Mouse (Mus musculus) 416B (cell line): ENCODE data around the gene Lmx1a.

Experiments
- DNase-seq: peaks from one replicate; pipeline ENCODE4 v3.0.0; 2011; ENCODE audit warnings: low read depth

Lmx1a gene

DNA sequence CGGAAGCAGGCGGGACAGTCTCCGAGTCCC lies at the start of gene Lmx1a:
TSS of gene Lmx1a (plus strand) at position 6 of the 30 bp plus-strand sequence.
- no peak for DNase-seq

DNA sequence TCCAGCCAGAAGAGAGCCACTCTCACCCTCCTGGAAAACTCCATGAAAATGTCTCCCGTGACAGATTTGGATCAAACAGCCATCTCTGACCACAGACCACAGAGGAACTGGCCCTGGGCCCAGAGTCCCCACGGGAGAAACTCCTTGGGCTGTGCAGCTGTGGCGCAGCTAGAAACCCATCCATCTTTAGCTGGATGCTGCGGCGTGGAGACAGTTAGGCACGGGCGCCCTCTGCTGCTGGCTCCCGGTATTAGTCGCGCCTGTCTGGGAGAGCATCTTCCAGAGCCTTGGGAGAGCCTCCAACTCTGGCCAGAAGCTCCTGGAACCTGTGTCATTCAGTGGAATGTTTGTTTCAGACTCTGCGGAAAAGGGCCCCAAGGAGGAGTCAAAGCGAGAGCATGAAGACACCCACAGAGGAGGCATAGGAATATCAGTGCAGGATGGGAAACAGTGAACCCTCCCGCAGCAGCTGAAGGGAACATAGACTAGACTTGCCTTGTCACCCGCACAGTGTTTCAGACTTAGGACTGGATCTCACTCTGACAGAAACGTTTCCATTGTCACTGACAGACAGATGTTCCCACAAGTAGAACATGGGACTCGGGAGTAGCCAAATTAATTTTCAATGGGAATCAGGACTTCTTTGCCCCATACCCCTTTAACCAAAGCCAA lies 44.0 kb upstream of the Lmx1a start:
- DNase-seq = peak; percentile 34

DNA sequence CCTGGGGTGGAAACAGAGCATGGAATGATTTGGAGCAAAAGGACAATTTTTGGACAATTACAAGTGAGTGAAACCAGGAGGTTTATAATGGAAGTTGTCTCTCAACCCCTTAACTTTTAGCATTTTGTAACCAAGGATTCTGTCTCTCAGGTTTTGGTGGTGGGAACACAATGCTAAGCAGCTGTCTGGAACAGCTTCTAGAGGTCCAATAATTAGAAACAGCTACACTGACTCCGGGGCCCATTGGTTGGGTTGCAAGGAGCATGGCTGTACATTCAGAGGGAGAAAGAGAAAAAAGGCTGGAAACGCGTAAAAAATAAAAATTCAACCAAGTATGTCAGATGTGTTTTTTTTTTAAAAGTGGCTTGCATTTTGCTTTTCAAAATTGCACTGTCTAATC lies 40.4 kb upstream of the Lmx1a start:
- no peak for DNase-seq

DNA sequence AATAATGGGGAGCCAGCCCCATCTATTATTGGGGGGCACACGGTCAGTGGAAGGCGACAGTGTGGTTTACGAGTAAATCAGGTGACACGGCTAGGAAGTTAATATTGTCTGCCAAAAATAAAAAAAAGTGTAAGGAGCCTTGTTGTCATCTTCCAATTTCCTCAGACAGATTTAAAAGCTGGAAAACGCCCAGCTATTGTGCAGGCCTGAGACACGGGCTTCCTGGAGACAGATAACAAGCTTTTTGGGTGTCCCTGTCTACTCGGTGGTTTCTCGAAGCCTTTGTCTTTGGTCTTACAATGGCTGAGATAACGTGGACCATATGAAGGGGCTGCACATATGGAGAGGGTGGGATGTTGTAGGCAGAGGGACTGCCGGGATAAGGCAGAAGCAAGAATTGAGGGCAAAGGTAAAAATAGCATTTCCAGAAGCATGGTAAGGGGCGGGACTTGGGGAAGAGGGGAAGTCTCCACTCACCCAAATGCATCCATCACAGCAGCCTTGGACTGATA lies 39.9 kb upstream of the Lmx1a start:
- no peak for DNase-seq

DNA sequence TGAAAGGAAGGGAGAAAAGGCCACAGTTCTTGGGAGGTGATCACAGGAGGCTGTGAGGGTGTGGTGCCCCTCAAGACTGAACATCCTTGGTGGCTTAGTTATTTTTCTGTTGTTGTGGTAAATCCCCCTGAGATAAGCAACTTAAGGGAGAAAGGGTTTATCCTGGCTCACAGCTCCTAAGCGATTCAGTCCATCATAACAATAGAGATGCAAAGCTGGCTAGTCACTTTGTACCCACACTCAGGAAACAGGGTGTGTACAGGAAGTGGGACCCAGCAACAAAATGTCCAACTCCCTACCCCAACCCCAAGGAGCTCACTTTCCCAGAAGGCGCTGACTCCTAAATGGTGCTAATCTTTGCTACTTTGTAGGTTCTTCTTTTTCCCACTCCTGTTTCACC lies 36.7 kb upstream of the Lmx1a start:
- DNase-seq = no peak

DNA sequence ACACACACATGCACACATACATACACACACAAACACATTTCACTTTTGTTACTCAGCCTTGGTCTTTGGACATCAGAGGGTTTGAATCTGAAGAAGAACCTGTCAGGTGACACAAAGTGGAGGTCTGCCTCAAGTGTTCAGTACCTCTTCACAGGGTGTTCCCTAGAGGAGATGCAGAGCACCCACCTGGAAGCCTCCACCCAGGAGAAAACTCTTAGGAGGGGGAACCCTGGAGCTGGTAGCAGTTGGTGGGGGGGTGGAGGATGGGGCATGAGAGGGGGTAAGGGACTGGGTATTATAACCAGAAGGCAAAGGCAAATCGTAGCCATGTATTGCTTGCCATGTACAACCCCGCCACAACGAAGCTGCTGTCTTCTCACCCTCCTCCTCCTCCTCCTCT lies 30.0 kb upstream of the Lmx1a start:
- DNase-seq = no peak

DNA sequence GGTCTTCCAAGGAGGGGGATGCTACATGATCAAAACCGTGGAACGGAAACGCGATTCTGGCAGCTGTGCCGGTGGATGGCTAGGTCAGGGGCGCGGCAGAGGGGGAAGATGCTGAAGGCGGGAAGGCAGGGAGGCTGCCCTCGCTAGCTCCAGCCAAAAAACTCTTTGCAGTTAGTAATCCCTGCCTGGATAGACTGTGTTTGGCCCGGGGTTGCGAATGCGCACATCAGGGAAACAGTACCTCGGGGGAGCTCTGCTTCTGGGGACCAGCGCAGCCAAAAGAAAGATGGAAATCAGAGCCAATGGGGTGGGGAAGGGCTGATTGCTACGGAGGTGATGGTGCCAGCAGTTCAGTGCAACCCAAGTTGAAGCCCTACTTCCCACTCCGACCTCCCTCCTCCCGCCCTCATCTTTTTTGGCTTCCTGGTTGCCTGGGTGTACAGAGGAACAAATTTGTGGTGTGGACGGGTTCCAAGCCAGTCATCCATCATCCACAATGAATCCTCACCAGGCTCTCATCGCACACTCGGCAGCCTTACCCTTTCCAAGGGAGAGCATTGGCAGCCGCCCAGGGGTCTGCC lies 28.4 kb upstream of the Lmx1a start:
- DNase-seq = no peak

DNA sequence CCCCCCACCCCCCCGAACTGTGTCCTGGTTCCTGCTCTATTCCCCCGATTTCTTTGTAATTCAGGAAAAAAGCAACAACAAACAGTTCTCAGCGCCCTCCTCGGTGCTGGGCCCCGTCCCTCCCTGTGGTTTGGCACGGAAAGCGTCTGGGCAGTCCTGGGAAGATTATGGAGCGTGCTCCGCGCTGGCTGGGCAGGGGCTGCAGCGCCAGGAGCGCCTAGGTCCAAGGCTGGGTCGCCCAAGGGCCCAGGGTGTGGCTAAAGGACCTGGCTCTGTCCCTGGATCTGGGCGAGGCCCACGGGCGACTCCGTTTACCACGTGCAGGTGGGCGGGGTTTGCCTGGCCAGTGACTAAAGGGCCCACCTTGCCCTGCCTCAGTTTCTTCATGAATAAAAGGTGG lies 27.9 kb upstream of the Lmx1a start:
- DNase-seq = no peak

DNA sequence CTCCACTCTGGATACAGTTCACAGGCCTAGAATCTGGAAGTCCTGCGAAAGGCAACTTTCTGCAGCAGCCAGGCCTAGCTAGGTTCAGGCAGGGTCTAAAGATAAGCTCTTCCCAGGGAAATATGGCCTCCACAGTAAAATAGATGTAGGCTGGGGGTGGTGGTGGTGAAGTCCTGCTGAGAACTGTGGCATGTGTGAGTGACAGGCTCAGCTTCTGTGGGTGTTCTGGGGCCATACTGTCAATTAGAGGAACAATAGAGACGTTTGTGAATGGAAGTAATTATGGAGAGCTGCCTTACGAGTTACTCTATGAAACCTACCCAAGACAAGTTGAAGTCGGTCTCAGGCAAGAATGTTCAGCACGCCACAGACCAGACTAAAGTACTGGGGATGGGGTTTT lies 25.9 kb upstream of the Lmx1a start:
- no peak for DNase-seq

DNA sequence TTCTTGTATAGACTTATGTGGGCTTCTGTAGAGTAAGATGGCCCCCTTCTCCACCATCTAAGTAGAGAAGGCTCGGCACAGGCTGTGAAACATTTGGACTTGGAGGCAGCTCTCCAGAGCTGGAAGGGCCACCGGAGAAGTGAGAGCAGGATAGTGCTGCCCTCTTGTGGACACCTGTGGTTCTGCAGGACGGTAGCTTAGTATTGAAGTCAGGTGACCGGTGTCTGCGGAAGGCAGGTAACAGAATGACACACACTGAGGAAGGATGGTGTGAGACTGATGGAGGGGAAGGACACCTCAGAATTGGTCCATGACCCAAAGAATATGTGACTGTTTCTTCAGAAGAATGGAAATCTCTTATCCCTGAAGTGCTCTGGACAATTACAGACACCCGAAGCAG lies 19.2 kb upstream of the Lmx1a start:
- DNase-seq = peak; percentile 5

DNA sequence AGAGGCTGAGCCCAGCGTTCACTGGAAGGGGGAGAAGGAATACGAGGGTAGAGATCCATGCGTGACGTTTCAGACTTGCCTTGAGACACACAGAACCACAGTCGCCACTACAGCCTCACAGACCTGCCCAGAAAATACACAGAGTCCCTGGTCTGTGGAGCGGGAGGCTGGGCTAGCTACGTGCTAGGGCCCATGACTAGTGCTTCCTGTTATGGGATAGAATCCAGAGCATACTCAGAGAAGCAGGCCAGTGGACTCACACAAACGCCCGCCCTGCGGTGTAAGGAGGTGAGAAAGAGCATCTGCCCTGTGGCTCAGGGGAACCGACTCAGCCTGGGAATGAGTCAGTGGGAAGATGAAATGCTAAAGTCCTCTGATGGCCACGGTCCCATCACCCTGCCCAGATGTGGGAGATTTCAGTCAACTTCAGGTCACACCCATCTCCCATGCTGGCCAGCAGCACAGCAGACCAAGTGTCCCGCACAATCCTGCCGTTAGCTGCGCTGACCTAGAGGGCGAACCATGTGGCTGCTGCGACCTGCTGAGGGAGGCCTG lies 16.5 kb upstream of the Lmx1a start:
- no peak for DNase-seq

DNA sequence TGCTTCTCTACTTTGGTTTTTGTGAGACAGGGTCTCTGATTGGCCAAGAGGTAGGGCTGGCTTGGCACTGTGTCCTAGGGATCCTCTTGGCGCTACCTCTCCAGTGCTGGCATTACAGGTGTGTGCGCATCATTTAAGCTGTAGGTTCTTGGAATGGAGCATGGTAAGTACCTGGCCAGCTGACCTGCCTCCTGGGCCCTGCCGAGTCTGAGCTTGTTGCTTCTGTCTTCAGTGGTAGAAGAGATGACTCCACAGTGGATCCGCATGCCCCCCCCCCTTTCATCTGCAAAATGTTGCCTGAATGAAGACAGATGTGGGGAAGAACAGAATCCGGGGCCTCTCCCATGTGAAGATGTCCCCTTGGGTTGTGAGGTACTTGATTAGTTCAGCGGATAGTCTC lies 10.0 kb upstream of the Lmx1a start:
- no peak for DNase-seq

DNA sequence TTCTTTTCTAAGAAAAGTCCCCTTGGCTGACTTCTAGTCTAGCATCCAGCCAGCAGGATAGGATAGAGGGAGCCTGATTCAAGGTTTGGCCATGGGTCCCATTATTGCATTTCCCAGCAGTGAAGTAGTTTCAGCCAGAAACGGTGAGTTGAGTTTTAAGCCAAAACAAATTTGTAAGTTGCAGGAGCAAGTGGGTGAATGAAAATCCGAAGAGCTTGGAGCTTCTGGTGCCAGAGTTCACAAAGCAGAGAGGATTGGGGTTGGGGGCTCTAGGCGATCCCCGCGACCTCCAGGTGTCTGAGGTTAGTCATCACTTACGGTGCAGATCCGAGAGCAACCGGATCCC lies 1.1 kb upstream of the Lmx1a start:
- no peak for DNase-seq

DNA sequence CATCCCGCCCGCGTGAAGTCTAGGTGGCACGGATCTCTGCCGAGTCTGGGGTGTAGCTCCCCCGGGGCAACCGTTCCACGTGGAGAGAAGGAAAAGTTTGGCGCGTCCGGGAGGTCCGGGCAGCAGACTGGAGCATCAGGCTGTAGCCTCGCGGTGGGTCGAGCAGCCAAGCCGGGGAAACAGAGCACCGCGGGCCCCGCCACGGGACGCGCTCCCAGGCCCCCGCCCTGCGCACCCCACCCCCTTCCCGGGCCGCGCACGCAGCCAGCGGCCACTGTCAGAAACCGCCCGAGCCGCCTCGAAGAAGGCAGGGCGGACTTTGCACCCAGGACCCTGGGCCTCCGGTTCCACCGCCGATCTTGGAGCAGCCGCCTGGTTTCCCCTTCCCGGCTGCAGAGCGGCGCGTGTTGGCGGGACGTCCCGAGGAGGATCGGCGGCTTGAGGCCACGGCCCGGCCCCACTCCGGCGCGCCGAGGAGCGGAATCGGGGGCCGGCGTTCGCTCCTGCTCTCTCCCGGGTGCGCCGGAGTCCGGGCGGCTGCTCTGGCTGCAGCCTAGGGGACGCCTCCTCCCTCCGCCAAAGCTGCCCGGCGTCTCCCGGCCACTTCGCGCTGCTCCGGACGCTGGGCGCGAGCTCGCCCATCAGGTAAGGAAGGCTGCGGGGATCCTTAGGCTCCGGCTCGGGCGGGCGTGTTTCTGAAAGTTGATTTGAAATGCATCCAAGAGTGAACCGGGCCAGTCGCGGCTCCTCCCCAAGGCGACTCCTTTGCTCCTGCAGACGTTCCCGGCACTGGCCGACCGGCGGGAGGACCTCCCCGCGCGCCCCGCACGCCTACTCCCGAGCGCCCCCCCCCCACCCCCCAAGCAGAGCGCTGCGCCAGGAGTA lies 448 bp upstream of the Lmx1a start:
- no peak for DNase-seq

DNA sequence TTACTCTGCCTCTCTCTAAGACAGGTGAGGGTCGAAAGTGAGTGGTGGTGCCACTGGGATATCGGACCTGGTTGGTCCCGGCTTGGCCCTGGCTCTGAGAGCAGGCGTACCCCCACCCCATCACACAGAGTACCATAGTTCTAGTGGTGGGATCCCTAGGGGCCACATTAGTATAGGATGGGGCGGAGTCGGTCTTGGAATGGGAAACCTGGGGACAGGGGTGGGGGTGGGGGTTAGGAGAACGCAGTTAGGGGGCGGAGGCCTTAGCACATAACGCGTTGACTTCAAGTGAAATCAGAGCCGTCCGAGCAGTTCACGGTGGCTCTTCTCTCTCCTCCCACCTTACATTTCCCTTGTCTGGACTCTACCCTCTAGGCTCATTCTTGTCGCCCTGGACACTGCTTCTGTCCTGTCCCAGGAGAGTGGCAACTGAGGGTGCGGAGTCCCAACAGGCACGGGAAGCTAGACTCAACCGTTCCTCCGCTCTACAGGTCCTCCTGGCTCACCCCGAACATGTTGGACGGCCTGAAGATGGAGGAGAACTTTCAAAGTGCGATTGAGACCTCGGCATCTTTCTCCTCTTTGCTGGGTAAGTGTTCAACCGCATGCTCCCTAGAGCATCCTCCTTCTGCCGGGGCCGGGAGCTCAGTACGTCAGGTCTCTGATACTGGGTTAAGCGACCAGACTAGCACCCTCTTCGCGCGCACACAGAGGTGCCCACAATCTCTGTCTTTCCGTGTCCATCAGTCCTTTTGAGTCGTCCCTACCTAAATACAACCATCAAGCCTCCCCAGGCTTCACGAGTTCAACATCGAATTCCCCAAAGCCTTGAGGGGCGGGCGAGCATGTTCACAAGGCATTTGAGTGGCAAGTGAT lies 463 bp downstream of the Lmx1a start:
- no peak for DNase-seq

DNA sequence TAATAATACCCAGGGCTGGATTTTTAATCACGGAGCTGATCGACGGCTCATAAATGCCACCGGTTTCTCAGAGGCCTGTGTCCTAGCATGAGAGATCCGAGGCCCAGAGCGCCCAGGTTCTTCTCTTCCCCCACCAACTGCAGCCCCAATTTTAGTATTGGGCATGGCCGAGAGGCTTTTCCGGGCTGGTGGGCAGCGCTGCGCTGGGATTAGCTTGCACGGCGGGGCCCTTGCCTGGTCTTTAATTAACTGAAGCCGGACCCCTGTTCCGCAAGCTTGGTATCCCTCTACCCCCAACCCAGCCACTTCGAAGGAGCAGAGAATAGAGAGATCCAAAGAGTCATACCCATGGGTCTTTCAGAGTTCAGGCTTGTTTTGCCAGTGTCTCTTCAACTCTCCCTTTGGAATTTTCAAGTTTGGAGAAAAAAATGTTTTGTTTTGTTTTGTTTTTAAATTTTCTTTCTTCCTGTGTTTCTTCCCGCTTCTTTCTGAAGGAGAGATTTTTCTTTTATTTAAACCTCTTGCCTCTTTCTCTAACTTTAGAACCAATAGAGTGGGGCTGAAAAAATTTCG lies 1.2 kb downstream of the Lmx1a start:
- DNase-seq = no peak

DNA sequence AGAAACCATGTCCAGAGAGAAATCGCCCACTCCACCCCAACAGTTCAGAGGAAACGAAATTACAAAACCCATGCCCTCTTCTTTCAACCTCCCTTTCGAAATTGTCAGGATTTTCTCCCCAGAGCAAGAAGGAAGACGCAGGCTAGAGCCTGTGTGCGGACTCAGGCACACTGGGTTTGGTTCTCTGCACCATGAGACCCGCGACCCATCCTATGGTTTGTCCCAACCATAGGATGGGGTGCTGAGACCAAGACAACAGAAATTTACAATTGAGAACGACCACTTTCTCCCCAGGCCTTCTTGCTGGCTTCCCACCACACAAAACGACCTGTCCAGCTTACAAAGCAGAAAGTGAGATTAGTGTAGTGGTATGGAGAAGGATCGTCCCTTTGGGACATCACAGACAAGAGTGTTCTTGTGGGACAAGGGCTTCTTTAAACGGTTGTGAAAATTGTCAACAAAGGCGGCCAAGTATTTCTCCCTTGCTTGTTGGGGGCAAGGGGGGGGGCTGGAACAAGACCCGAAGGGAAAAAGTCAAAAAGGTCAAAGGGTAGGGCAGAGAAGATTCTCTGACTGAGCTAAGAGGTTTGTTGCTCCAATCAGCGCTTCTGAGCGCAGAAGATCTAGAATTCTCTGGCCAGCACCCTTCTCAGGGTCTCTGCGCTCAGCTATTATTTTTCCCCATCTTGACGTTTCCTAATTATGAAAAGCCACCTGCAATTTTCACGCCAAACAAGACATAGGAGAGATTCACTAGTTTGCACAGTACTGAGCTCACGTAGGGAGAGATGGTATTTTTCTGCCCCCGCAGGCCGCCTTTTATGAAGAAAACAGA lies 1.9 kb downstream of the Lmx1a start:
- DNase-seq = no peak

DNA sequence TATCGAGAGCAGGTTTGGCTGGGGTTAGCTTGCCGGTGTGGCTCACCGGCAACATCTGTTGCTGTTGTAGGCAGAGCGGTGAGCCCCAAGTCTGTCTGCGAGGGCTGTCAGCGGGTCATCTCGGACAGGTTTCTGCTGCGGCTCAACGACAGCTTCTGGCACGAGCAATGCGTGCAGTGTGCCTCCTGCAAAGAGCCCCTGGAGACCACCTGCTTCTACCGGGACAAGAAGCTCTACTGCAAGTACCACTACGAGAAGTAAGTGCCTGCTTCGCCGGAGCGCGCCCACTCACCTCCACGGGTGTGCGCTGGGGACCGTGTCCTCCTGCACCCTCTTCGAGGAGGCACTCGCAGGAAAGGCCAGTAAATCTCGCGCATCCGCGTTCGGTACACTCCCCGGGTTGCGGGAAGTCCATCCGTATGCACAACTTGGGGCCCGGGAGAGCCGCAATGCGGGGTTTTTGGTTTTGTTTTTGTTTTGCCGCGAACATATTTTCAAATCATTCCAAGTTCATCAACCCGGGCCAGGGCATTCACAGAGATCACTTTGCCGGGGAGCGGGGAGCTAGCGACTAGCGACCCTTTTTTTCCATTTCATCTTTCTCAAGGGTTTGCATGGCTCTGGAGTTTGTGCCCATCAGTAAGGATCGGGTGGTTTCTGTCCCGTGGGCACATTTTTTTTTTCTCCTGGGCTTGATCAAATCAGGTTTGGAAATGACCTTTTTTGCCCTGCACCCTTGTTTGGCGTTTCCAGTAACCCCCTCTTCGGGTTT lies 3.1 kb downstream of the Lmx1a start:
- DNase-seq = no peak

DNA sequence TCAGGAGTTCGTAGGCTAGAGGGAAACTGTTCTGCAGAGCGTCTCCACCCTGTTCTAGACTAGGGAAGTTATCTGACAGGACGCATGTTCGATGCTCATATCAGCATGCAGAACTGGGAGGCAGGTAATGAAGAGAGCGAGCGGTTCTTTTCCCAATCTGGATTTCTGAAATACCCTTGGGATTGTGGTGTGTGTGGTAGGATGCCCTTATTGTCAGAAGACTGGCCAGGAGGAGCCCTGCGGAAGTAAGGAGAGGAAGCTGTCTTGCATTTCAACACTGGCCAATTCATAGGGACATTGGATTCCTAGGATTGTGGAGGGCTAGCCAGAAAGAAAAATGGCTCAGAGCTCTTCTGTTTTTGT lies 3.6 kb downstream of the Lmx1a start:
- no peak for DNase-seq

DNA sequence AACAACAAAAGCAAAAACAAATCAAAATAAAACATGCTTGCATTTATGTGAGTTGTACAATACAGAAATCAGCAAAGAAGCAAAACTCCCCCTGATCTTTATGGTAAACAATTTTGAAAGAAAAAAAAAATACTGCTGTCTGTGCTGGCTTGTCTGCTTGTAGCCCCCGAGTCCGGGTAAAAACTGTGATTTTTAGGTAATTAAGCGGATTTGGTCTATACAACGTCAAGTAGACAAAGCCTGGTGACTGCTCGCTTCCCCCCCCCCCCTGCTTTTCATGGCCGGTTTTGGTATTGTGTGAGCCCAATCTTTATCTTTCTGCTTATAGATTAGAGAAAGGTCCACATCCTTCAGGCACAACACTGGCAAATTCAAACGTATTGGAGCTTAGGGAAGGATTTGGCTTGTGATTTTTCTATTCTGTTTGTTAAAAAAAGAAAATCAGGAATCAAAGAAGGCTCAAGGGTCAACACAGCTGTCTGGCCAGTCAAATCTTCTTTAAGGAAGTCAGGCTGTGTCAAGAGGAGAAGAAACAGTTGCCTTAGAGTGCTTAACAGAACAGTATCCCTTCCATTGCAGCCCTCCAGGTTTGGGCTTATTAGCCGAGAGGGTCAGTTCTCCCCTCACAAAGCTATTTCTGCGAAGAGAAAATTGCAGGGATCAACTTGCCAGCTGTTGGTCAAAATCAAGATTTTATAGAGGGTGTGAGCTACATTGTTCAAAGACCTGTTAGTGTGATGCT lies 4.6 kb downstream of the Lmx1a start:
- DNase-seq = no peak
